Mouse (Mus musculus) cerebellum, adult (tissue): ENCODE results near the gene Irgm1.
"Not testable (repeated sequence)": the region's sequence is repeated elsewhere in the genome, so short reads cannot be mapped to it uniquely, and the experiment has no call there.

Experiments used
- ATAC-seq: cut with Nextera tagmentation; 2 replicates; pipeline ENCODE4 v1.9.2; 2017; ENCODE audit warnings: mild to moderate bottlenecking, moderate library complexity, mixed read lengths; ENCODE audit not compliant: insufficient number of reproducible peaks, low FRiP score, low TSS enrichment

Irgm1 gene

GRCm38 (mm10) chr11:48836990-48837309 is 34.5 kb downstream of the Irgm1 start:
- peak; percentile 52; the same call in 1 of the 2 replicates for ATAC-seq

GRCm38 (mm10) chr11:48835923-48836322 is 35.6 kb downstream of the Irgm1 start:
- no peak for ATAC-seq

GRCm38 (mm10) chr11:48833731-48834639 is 37.5 kb downstream of the Irgm1 start:
- peak; percentile 67 for ATAC-seq

- no peak for ATAC-seq
Measured at GRCm38 (mm10) chr11:48833078-48833730, 38.3 kb downstream of the Irgm1 start.

- ATAC-seq, result no peak
Measured at GRCm38 (mm10) chr11:48831273-48831672, 40.2 kb downstream of the Irgm1 start.

- no peak for ATAC-seq
Measured at GRCm38 (mm10) chr11:48830279-48830678, 41.2 kb downstream of the Irgm1 start.

- no peak for ATAC-seq
Measured at GRCm38 (mm10) chr11:48827926-48828325, 43.6 kb downstream of the Irgm1 start.

GRCm38 (mm10) chr11:48826752-48827096 is 44.8 kb downstream of the Irgm1 start:
- no peak for ATAC-seq

GRCm38 (mm10) chr11:48825979-48826751 is 45.3 kb downstream of the Irgm1 start, which contains the start of the genes Trim7 and Gm12184:
Gene Trim7, plus strand, starts transcription at chr11:48826140.
Gene Gm12184, minus strand, starts transcription at chr11:48826655.
- peak; percentile 74 for ATAC-seq

- no peak for ATAC-seq
Measured at GRCm38 (mm10) chr11:48824311-48824830, 47.1 kb downstream of the Irgm1 start.

- ATAC-seq, result no peak; the same call in 1 of the 2 replicates
Measured at GRCm38 (mm10) chr11:48823536-48823972, 47.9 kb downstream of the Irgm1 start.

- no peak for ATAC-seq
Measured at GRCm38 (mm10) chr11:48822768-48823512, 48.5 kb downstream of the Irgm1 start.

GRCm38 (mm10) chr11:48821299-48821698 is 50.2 kb downstream of the Irgm1 start:
- ATAC-seq, result not testable (repeated sequence)

GRCm38 (mm10) chr11:48820308-48820674 is 51.2 kb downstream of the Irgm1 start:
- no peak for ATAC-seq

GRCm38 (mm10) chr11:48819614-48820307 is 51.7 kb downstream of the Irgm1 start:
- ATAC-seq, result no peak

- peak; percentile 41; the same call in 1 of the 2 replicates for ATAC-seq
Measured at GRCm38 (mm10) chr11:48818346-48818745, 53.1 kb downstream of the Irgm1 start.

GRCm38 (mm10) chr11:48817794-48818193 is 53.7 kb downstream of the Irgm1 start:
- no peak for ATAC-seq

GRCm38 (mm10) chr11:48816800-48817665 is 54.5 kb downstream of the Irgm1 start, which contains the start of gene Trim41:
Gene Trim41, minus strand, starts transcription at chr11:48817353.
- peak; percentile 92 for ATAC-seq
